Mouse (Mus musculus) splenic B cell, adult 2 months (primary cell): Measurements from ENCODE around the gene Cacna1s.

ENCODE experiments used
- DNase-seq: peaks from one replicate; pipeline ENCODE4 v3.0.0-alpha.2; 2011; ENCODE audit warnings: low read depth, low spot score
- H3K27me3 ChIP-seq: 2 replicates; pipeline ENCODE4 v1.6.1; 2012; ENCODE audit warnings: mild to moderate bottlenecking, low read length, moderate library complexity, mixed read lengths; ENCODE audit not compliant: control insufficient read depth, poor library complexity, insufficient read depth, severe bottlenecking
- H3K36me3 ChIP-seq: 2 replicates; pipeline ENCODE4 v1.6.1; 2012; ENCODE audit warnings: mild to moderate bottlenecking, low read length, moderate library complexity, mixed read lengths; ENCODE audit not compliant: control insufficient read depth, poor library complexity, insufficient read depth, severe bottlenecking

The Cacna1s gene

DNA sequence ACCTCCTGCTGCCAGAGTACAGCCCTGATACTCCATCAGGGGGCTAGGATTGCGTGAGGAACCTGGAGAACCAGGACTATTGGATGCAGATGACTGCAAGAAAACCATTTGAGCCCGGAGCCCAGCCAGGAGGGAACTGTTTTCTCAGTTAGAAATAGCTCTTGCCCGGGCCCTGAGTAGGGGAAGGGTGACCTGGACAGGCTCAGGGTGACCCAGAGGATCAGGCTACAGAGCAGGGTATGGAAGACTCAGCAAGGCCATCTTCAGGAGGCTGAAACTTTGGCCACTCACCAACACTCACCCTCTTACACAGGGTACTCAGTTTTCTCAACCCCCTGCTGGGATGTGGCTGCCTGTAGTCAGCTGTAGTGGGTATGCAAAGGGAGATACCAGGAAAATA, 15.0 kb downstream of the Cacna1s start:
- Histone ChIP-seq H3K27me3 (no peaks in the 10 kb centered on the region), H3K36me3 (no peaks in the 10 kb centered on the region)
- DNase-seq = no peak

DNA sequence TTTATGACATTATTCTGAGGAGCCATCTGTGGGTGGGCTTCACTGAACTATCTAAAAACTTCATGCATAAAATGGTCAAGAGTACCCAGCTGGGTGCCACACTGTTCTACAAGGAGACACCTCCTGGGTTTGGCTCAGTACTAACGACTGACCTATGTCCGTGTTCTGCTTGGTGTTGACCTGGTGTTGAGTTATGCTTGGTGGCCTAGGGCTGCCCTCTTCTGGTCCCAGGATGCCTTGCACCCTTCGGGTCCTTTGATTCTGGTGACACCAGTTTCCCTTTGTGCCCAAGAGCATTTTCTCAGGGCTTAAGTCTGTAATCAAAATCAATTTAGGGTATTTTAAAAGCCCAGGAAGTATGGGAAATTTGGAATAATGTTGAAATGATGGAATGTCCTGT, 23.5 kb downstream of the Cacna1s start:
- H3K36me3 ChIP-seq = no peaks in the 10 kb centered on the region
- no peaks in the 10 kb centered on the region for H3K27me3 ChIP-seq
- DNase-seq = peak; percentile 35

GRCm38 (mm10) chr1:136077656-136078055, 25.1 kb downstream of the Cacna1s start:
- no peak for DNase-seq
- Histone ChIP-seq H3K36me3 (no peaks in the 10 kb centered on the region), H3K27me3 (no peaks in the 10 kb centered on the region)

- Histone ChIP-seq H3K27me3 (no peaks in the 10 kb centered on the region), H3K36me3 (no peaks in the 10 kb centered on the region)
- no peak for DNase-seq
These were observed 28.6 kb downstream of the Cacna1s start for GRCm38 (mm10) chr1:136081161-136081560.

- Histone ChIP-seq H3K36me3 (no peaks in the 10 kb centered on the region), H3K27me3 (no peaks in the 10 kb centered on the region)
- DNase-seq = no peak
These were observed 33.6 kb downstream of the Cacna1s start for GRCm38 (mm10) chr1:136085988-136086685.

GRCm38 (mm10) chr1:136089368-136090165, 37.0 kb downstream of the Cacna1s start:
- H3K36me3 ChIP-seq = no peaks in the 10 kb centered on the region
- H3K27me3 ChIP-seq = no peaks in the 10 kb centered on the region
- no peak for DNase-seq

GRCm38 (mm10) chr1:136093726-136094125, 41.2 kb downstream of the Cacna1s start:
- H3K27me3 ChIP-seq = no peaks in the 10 kb centered on the region
- no peak for DNase-seq
- no peaks in the 10 kb centered on the region for H3K36me3 ChIP-seq

DNA sequence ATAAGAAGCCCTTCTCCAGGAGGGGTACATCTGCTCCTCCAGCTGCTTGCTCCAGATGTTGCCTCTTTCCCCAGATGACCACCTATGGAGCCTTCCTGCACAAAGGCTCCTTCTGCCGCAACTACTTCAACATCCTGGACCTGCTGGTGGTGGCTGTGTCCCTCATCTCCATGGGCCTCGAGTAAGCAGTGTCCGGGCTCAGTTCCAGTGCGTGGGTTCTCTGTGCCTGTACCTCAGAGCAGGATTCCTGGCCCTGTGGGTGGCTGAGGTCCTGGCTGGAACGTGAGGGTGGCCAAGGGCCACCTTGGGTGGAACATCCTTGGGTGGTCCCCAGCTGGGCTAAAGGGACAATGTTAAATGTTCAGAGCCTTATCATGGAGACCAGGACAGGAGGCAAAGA, 42.3 kb downstream of the Cacna1s start:
- H3K36me3 ChIP-seq = no peaks in the 10 kb centered on the region
- no peaks in the 10 kb centered on the region for H3K27me3 ChIP-seq
- no peak for DNase-seq

GRCm38 (mm10) chr1:136102094-136102493, 49.5 kb downstream of the Cacna1s start:
- no peaks in the 10 kb centered on the region for H3K36me3 ChIP-seq
- no peak for DNase-seq
- H3K27me3 ChIP-seq = no peaks in the 10 kb centered on the region

- H3K36me3 ChIP-seq = no peaks in the 10 kb centered on the region
- DNase-seq = no peak
These were observed 50.0 kb downstream of the Cacna1s start for GRCm38 (mm10) chr1:136102551-136102950.

DNA sequence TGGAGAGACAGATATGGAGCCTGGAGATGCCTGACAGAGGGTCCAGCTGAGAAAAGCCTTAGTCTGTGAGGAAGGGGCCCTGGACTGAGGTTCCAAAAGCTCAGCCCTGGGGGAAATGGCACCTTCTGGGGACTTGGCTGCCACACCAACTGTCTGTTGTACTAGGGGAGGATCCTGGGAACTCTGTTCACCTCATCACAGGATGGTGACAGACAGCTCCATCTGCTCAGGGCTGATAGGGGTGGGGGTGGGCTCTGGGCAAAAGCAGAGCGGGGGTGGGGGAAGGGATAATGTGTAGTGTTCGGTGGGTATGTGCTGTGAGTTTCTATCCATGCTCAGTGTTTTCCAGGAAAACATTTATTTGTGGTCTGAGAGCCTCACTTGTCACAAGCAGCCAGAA, 50.4 kb downstream of the Cacna1s start:
- Histone ChIP-seq H3K36me3 (no peaks in the 10 kb centered on the region), H3K27me3 (no peaks in the 10 kb centered on the region)
- no peak for DNase-seq

More at GRCm38 (mm10) chr1:136102551-136102950, 50.0 kb downstream of the Cacna1s start:
- no peaks in the 10 kb centered on the region for H3K27me3 ChIP-seq

GRCm38 (mm10) chr1:136103696-136104095, 51.1 kb downstream of the Cacna1s start:
- DNase-seq = no peak
- Histone ChIP-seq H3K27me3 (no peaks in the 10 kb centered on the region), H3K36me3 (no peaks in the 10 kb centered on the region)

- DNase-seq = no peak
- no peaks in the 10 kb centered on the region for H3K36me3 ChIP-seq
- no peaks in the 10 kb centered on the region for H3K27me3 ChIP-seq
These were observed 52.2 kb downstream of the Cacna1s start for GRCm38 (mm10) chr1:136104741-136105140.

DNA sequence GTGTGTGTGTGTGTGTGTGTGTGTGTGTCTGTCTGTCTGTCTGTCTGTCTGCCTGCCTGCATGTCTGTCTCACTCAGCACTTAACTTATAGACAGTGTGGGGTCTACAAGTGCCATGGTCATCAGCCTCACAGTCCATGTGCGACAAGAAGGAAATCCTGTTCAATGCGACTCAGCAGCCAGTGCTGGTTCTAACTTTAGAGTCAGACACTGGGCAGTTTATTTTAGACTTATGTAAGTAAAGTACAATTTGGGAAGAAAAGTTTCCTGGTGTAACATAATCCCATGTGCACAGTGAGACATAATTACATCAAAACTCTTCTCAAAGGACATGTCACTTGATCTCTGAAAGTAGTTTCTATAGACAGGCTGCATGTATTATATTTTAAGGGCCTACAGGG, 56.9 kb downstream of the Cacna1s start:
- H3K36me3 ChIP-seq = no peaks in the 10 kb centered on the region
- no peak for DNase-seq
- H3K27me3 ChIP-seq = no peaks in the 10 kb centered on the region

DNA sequence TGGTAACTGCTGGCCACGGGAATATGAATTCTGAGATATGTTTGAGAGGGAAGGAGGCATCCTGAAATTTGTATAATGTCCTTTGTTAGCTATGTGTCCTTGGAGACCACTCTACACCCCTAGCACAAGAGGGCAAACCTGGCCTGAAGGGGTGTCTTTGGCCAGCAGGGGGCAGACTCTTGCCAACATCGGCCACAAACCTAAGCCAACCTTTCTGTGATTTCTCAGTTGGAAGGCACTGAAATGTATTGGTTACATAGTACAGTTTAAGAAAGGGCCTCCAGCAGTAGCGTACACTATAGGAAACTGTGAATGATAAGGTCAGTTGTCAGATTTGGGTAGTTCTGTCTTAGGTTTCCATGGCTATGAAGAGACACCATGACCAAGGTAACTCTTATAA, 63.6 kb downstream of the Cacna1s start:
- peak; percentile 89 for DNase-seq
- no peaks in the 10 kb centered on the region for H3K27me3 ChIP-seq
- H3K36me3 ChIP-seq = no peaks in the 10 kb centered on the region
